Mouse (Mus musculus) monocyte, adult 2 months (primary cell): ENCODE data around the gene 3110040M04Rik.
"Not testable (repeated sequence)": the region's sequence is repeated elsewhere in the genome, so short reads cannot be mapped to it uniquely, and the experiment has no call there.

Experiments
- DNase-seq, 2 experiments: peaks; one replicate each; pipeline ENCODE4 v3.0.0; 2022; ENCODE audit warnings: low spot score in 2 of 2, low read depth in 1 of 2

Gene 3110040M04Rik

GRCm38 (mm10) chr1:151203818-151204217 is at the start of gene 3110040M04Rik:
3110040M04Rik (plus strand) TSS chr1:151204121.
- not testable (repeated sequence) for DNase-seq

GRCm38 (mm10) chr1:151154131-151154530 is 49.8 kb upstream of the 3110040M04Rik start:
- DNase-seq, result not testable (repeated sequence)

- DNase-seq, result no peak
Measured at GRCm38 (mm10) chr1:151156129-151156528, 47.8 kb upstream of the 3110040M04Rik start.

GRCm38 (mm10) chr1:151156777-151157632 is 46.9 kb upstream of the 3110040M04Rik start:
- DNase-seq, result no peak

- DNase-seq, result no peak
Measured at GRCm38 (mm10) chr1:151157963-151158856, 45.7 kb upstream of the 3110040M04Rik start.

- no peak for DNase-seq
Measured at GRCm38 (mm10) chr1:151158857-151159510, 44.9 kb upstream of the 3110040M04Rik start.

GRCm38 (mm10) chr1:151166031-151166430 is 37.9 kb upstream of the 3110040M04Rik start:
- DNase-seq, result no peak

- no peak for DNase-seq
Measured at GRCm38 (mm10) chr1:151167297-151168047, 36.4 kb upstream of the 3110040M04Rik start.

GRCm38 (mm10) chr1:151168637-151169036 is 35.3 kb upstream of the 3110040M04Rik start:
- no peak for DNase-seq

GRCm38 (mm10) chr1:151171572-151172461 is 32.1 kb upstream of the 3110040M04Rik start:
- DNase-seq, result no peak

GRCm38 (mm10) chr1:151177030-151177936 is 26.6 kb upstream of the 3110040M04Rik start:
- no peak for DNase-seq

- no peak for DNase-seq
Measured at GRCm38 (mm10) chr1:151177937-151178271, 26.0 kb upstream of the 3110040M04Rik start.

GRCm38 (mm10) chr1:151178505-151179083 is 25.3 kb upstream of the 3110040M04Rik start:
- no peak for DNase-seq

- no peak for DNase-seq
Measured at GRCm38 (mm10) chr1:151180167-151180566, 23.8 kb upstream of the 3110040M04Rik start.

- not testable (repeated sequence) for DNase-seq
Measured at GRCm38 (mm10) chr1:151182266-151182665, 21.7 kb upstream of the 3110040M04Rik start, which contains the start of gene Gm47985. Gm47985 (plus strand) TSS chr1:151182537.

- DNase-seq, result not testable (repeated sequence)
Measured at GRCm38 (mm10) chr1:151186186-151186585, 17.7 kb upstream of the 3110040M04Rik start.

GRCm38 (mm10) chr1:151186879-151187424 is 17.0 kb upstream of the 3110040M04Rik start:
- not testable (repeated sequence) for DNase-seq

GRCm38 (mm10) chr1:151188469-151188868 is 15.5 kb upstream of the 3110040M04Rik start:
- DNase-seq, result no peak
